Mouse (Mus musculus) heart, embryonic 16.5 days (tissue): Measurements from ENCODE around the gene Amz2. TPM values are rescaled to one million over a fixed set of nuclear protein-coding genes. Genes with fewer than 3 reads are reported as not detected.
A peak's percentile ranks its signal among the peaks of the same experiment; 100 is the strongest.

Experiments used
- ATAC-seq: fragments of 200-750 bp; cut with Nextera tagmentation; replicated peaks from 2 replicates; pipeline ENCODE4 v1.8.0; 2017; ENCODE audit warnings: moderate number of reproducible peaks; ENCODE audit not compliant: insufficient read depth, low FRiP score; ENCODE audit errors: extremely low read depth
- H3K27ac ChIP-seq: fragments of 300-500 bp; sonication (generic); 2 replicates; pipeline ENCODE4 v1.5.1; 2014; ENCODE audit warnings: mild to moderate bottlenecking, low read length, control low read depth, moderate library complexity
- H3K27me3 ChIP-seq: fragments of 300-500 bp; sonication (generic); 2 replicates; pipeline ENCODE4 v1.6.1; 2014; ENCODE audit warnings: low read length, mixed read lengths; ENCODE audit not compliant: control insufficient read depth, insufficient read depth
- H3K36me3 ChIP-seq: fragments of 300-500 bp; sonication (generic); 2 replicates; pipeline ENCODE4 v1.6.1; 2014; ENCODE audit not compliant: control insufficient read depth, insufficient read depth
- H3K4me1 ChIP-seq: fragments of 300-500 bp; sonication (generic); 2 replicates; pipeline ENCODE4 v1.6.1; 2014; ENCODE audit warnings: low read length, mixed read lengths; ENCODE audit not compliant: control insufficient read depth, insufficient read depth
- H3K4me2 ChIP-seq: fragments of 300-500 bp; sonication (generic); 2 replicates; pipeline ENCODE4 v1.6.1; 2014; ENCODE audit warnings: low read depth, mild to moderate bottlenecking, control low read depth, low read length
- H3K4me3 ChIP-seq: fragments of 300-500 bp; sonication (generic); 2 replicates; pipeline ENCODE4 v1.5.1; 2014; ENCODE audit warnings: mild to moderate bottlenecking, control low read depth, low read length
- H3K9ac ChIP-seq: fragments of 300-500 bp; sonication (generic); 2 replicates; pipeline ENCODE4 v1.6.1; 2014; ENCODE audit warnings: low read length, control low read depth
- H3K9me3 ChIP-seq: fragments of 300-500 bp; sonication (generic); replicated peaks from 2 replicates; pipeline ENCODE4 v1.6.1; 2016; ENCODE audit warnings: low read length; ENCODE audit not compliant: control insufficient read depth
- WGBS: fragments of 180-500 bp; shearing (Covaris S2); extraction: QIAGEN DNeasy Blood & Tissue Kit; methylation state at CpG from one replicate; pipeline ENCODE4 v1.1.7; 2014; 5-methylcytosine and 5-hydroxymethylcytosine counted together
- polyA plus RNA-seq: library from polyadenylated mRNA; unstranded; fragments of >200 nt; fragmentation: Nextera tagmentation; extraction: Ambion mirVana; gene quantifications from 2 replicates; pipeline ENCODE4 v1.2.1, GENCODE M21; 2015

Amz2 gene
- 34.9 and 39.8 TPM in 2 replicates for polyA plus RNA-seq

DNA sequence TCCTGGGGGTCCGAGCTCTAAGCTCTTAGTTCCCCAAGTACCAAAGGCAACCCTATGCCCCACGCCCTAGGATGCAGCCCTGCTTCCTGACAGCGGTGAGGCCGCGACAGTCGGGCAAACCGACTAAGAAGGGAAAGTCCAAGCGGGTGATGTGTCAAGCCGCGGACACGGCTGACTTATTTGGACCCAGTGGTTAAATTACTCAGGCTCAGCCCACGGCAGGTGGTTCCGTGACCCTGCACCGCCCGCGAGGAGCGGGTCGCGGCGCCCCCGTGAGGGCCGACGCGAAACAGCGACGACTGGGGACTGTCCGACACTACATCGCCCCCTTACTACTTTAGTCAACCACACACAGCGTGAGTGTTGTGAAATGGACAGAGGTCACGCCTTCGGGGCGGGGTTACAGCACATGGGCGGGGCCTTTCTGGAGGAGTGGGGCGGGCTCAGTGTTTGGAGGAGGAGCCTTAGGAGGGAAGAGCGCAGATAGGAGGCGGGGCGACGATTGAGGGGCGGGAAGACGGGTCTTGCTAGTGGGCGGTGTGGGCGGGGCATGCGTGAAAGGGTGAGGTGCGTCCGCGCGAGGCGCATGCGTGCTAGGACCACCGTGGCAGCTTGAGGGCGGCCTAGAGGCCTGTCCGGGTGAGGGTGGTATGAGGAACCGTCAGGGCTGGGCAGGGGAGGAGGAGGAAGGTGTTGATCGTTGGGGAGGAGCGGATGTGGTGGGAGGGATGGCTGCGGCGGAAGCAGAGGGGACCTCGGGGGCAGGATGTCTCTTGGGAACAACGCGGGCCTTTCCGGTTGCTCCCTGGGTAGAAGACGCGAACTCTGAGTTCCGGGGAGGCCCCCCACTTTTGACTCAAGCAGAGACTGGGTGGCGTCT lies at the start of gene Amz2:
Gene Amz2, plus strand, starts transcription at position 555 of the 880 bp plus-strand sequence.
- Histone ChIP-seq H3K4me1 (peaks cover 8% of the 10 kb centered on the region), H3K9ac (peak within 1 kb of the TSS; percentile 80), H3K4me2 (peak within 1 kb of the TSS; percentile 80), H3K36me3 (peaks cover 20% of the 10 kb centered on the region), H3K27ac (peak within 1 kb of the TSS; percentile 79), H3K27me3 (no peaks in the 10 kb centered on the region), H3K4me3 (peak within 1 kb of the TSS; percentile 63), H3K9me3 (peaks cover 3% of the 10 kb centered on the region; the same call in 1 of the 2 replicates)
- WGBS: under 1% methylated on average over 65 of the region's 65 CpGs
- ATAC-seq: peak; percentile 97

DNA sequence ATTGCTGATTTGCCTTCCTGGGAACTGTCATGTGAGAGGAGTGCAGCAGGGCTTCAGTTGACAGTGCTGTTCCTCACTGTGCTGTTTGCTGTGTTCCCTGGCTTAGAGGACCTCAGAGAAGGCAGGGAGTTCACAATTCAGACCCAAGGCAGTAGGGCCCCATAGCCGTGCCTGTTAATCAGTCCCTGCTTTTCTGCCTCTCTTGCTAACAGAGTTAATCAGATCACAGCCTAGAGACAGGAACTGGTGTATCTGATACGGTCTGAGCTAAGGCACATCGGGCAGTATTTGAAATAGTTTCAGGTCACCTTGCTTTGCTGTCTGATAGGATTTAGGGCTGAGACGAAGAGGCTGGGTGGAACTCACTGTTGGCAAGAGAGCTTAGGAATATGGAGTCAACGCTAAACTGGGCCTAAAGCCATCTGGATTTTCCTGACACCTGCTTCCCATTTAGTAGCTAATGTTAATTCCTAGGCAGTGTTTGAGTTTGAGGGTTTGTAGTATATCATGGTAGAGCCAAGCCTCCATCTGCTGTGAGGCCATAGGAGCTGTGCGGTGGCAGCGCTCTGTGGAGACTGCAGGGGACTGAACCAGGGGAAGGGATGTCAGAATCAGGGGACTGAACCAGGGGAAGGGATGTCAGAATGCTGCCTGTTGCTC lies 49.1 kb upstream of the Amz2 start:
- H3K36me3 ChIP-seq: peaks cover 4% of the 10 kb centered on the region; the same call in 1 of the 2 replicates
- 0 out of 2 replicates have a peak overlapping the region, but pooled peaks have one; percentile 26 for H3K9ac ChIP-seq
- H3K27me3 ChIP-seq: no peaks in the 10 kb centered on the region
- no peak overlapping the region for H3K4me2 ChIP-seq
- peaks cover 48% of the 10 kb centered on the region for H3K4me1 ChIP-seq
- no peak for ATAC-seq
- peak overlapping the region; percentile 72 for H3K27ac ChIP-seq
- WGBS: 38% methylated on average over 7 of the region's 7 CpGs
- H3K4me3 ChIP-seq: no peak overlapping the region
- no peaks in the 10 kb centered on the region for H3K9me3 ChIP-seq

DNA sequence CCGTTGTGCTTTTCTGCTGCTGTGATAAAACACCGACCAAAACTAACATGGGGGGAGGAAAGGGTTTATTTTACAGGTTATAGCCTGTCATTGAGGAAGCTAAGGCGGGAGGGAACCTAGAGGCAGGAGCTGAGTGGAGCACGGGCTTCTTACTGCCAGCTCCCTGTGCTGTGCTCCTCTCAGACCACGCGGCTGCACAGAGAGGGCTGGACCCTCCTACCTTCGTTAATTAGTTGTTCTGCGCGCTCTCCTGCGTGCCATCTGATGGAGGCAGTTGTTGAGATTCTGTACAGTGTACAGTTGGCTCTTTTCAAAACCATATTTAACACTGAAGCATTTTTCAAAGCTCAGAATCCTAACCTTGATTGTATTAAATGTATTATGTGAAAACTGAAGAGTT lies 48.3 kb upstream of the Amz2 start:
- Histone ChIP-seq H3K27me3 (no peaks in the 10 kb centered on the region), H3K4me1 (peaks cover 45% of the 10 kb centered on the region), H3K9ac (0 out of 2 replicates have a peak overlapping the region, but pooled peaks have one; percentile 29), H3K4me3 (no peak overlapping the region), H3K9me3 (no peaks in the 10 kb centered on the region), H3K27ac (peak overlapping the region; percentile 31; the same call in 1 of the 2 replicates), H3K4me2 (no peak overlapping the region), H3K36me3 (peaks cover 4% of the 10 kb centered on the region; the same call in 1 of the 2 replicates)
- 44% methylated on average over 10 of the region's 10 CpGs for WGBS
- 0 out of 2 replicates have a peak, but pooled peaks have one; percentile 33 for ATAC-seq

DNA sequence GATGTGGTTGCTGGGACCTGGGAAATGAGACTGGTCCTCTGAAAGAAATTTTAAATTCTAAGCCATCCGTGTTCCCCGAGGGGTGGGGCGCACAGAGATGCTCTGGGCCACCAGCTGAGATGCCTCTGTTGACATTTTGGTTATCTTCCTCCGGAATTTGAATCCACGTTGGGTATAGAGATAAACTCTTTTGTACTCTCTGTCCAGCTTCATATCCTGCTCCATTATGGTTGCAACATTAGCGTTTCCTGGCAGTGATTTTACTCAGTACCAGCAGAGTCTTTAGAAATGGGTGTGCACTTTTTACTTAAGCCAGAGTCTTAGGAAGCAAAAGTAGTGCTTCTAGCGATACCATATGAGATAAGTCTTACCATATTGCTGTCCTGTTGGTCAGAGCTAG lies 47.7 kb upstream of the Amz2 start:
- WGBS: 50% methylated on average over 7 of the region's 7 CpGs
- no peak for ATAC-seq
- H3K36me3 ChIP-seq: peaks cover 4% of the 10 kb centered on the region; the same call in 1 of the 2 replicates
- no peak overlapping the region for H3K4me2 ChIP-seq
- no peak overlapping the region for H3K27ac ChIP-seq
- H3K9me3 ChIP-seq: no peaks in the 10 kb centered on the region
- no peaks in the 10 kb centered on the region for H3K27me3 ChIP-seq
- peaks cover 47% of the 10 kb centered on the region for H3K4me1 ChIP-seq
- H3K9ac ChIP-seq: no peak overlapping the region; the same call in 1 of the 2 replicates
- H3K4me3 ChIP-seq: no peak overlapping the region

DNA sequence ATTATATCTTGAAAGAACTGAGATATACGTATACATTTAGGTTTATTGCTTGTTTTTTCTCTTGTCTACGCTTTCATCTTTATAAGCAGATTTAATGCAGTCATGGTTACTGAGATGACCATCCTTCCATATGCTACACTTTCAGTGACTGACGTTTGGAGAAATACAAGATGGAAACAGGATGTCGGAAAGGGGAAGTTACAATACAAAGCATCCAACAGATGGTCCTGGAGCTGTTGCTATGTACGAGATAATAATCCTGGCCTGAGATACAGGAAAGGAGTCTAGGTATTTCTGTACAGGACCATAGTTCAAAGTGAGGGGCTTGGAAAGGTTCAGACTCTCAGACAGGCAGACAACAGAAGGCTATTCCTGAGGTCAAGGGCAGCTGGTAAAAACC lies 45.1 kb upstream of the Amz2 start:
- 63% methylated on average over 5 of the region's 5 CpGs for WGBS

DNA sequence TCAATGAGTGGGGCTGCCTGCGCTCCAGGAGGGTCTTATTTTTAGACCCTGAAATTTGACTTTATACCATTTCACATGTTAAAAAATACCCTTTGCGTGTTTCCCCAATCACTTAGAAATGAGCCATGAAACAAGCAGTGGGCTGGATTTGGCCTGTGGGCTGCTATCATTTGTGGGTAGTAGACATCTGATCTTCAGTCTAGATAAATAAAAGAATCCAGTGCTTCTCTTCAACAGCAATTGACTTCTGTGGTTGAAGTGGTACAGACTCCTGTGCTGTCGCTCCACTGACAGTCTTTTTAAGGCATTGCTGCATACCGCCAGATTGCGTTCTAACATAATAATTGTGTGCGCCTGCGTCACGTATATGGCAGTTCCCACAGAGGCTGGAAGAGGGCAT lies 40.5 kb upstream of the Amz2 start:
- no peak overlapping the region for H3K4me2 ChIP-seq
- no peak overlapping the region for H3K4me3 ChIP-seq

More for the DNA sequence above, 45.1 kb upstream of the Amz2 start:
- H3K4me3 ChIP-seq: no peak overlapping the region
- no peaks in the 10 kb centered on the region for H3K9me3 ChIP-seq
- no peak overlapping the region for H3K9ac ChIP-seq
- H3K36me3 ChIP-seq: no peaks in the 10 kb centered on the region
- peaks cover 44% of the 10 kb centered on the region for H3K4me1 ChIP-seq
- no peak for ATAC-seq
- no peaks in the 10 kb centered on the region for H3K27me3 ChIP-seq
- H3K27ac ChIP-seq: no peak overlapping the region
- H3K4me2 ChIP-seq: no peak overlapping the region

DNA sequence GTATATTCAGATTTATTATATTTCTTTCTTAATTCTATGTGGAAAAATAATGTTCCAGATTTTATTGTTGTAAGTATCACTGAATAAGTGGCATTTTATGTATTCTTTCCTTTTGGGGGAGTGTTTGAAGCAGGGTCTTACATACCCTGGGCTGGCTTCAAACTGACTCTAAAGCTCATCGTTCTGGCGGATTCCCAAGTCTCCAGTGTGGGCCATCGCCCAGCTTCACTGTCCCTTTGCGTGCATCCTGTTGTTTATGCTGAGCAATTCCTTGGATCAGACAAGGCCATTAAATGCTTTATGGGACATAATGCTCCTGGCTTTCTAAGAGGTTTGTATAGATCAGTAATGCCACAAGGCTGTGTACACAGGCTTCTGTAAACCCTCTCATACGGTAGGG lies 36.7 kb upstream of the Amz2 start:
- no peak overlapping the region for H3K4me2 ChIP-seq
- H3K36me3 ChIP-seq: no peaks in the 10 kb centered on the region
- H3K4me1 ChIP-seq: peaks cover 20% of the 10 kb centered on the region
- H3K4me3 ChIP-seq: no peak overlapping the region
- H3K9ac ChIP-seq: no peak overlapping the region
- no peak overlapping the region for H3K27ac ChIP-seq
- no peaks in the 10 kb centered on the region for H3K27me3 ChIP-seq
- ATAC-seq: no peak
- H3K9me3 ChIP-seq: no peaks in the 10 kb centered on the region
- 87% methylated on average over 5 of the region's 5 CpGs for WGBS

More for the DNA sequence above, 40.5 kb upstream of the Amz2 start:
- H3K4me1 ChIP-seq: peaks cover 29% of the 10 kb centered on the region
- ATAC-seq: no peak
- no peak overlapping the region for H3K27ac ChIP-seq
- H3K9me3 ChIP-seq: no peaks in the 10 kb centered on the region
- no peaks in the 10 kb centered on the region for H3K27me3 ChIP-seq
- H3K36me3 ChIP-seq: no peaks in the 10 kb centered on the region
- no peak overlapping the region for H3K9ac ChIP-seq
- 83% methylated on average over 8 of the region's 8 CpGs for WGBS

DNA sequence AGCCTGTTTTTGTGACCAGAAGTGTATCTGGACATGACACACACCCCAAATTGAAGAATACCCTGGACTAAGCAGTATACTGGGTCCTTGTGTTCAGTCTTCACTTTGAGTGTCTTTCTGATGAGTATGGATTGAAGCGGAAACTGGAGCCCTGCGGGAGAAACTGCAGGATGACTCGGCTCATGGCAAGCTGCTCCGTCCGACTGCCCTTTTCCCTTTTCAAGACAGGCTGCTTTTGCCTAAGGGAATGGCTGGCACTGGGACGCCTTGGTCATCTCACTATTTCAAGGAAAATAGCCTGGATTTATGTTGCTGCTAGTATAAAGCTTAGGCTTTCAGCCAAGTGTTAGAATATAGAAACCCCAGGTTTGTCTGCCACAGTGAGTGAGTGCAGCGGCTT lies 34.5 kb upstream of the Amz2 start:
- no peak for ATAC-seq
- no peak overlapping the region for H3K9ac ChIP-seq
- H3K36me3 ChIP-seq: peaks cover 6% of the 10 kb centered on the region
- peaks cover 18% of the 10 kb centered on the region for H3K4me1 ChIP-seq
- H3K27ac ChIP-seq: no peak overlapping the region
- H3K4me2 ChIP-seq: no peak overlapping the region
- no peaks in the 10 kb centered on the region for H3K27me3 ChIP-seq
- H3K9me3 ChIP-seq: no peaks in the 10 kb centered on the region
- H3K4me3 ChIP-seq: no peak overlapping the region
- 84% methylated on average over 7 of the region's 7 CpGs for WGBS

DNA sequence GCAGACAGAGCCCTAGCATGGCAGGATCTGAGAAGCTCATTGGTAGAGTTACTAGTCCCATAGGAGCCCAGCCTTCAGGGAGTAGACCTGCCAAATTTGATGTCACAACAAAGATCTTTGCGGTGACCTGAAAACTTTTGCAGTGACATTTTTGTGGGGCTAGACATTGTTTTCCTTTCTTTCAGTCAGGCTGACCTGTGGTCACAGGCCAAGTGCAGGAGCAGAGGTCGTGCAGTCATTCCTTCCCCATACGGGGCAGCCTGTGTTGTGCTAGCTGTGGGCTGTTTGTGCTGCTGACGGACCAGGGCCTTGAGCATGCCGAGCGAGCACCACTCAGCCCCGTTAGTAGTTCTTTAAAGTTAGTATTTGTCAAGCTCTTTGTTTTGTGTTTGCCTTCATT lies 34.0 kb upstream of the Amz2 start:
- 69% methylated on average over 7 of the region's 7 CpGs for WGBS

More for the DNA sequence above, 34.0 kb upstream of the Amz2 start:
- Histone ChIP-seq H3K4me1 (peaks cover 16% of the 10 kb centered on the region), H3K9me3 (no peaks in the 10 kb centered on the region), H3K36me3 (peaks cover 11% of the 10 kb centered on the region), H3K9ac (no peak overlapping the region), H3K4me3 (no peak overlapping the region), H3K27ac (no peak overlapping the region), H3K4me2 (no peak overlapping the region), H3K27me3 (no peaks in the 10 kb centered on the region)
- no peak for ATAC-seq
